In genomic region chr11:52618646-52619045, GRCm38 (mm10) we compare ENCODE assay signal across 26 mouse cellular contexts.
DNase-seq lines count a peak whose midpoint lies in the region; ATAC-seq and TF ChIP-seq lines count a peak whose summit lies in the region.
"Had no signal": no experiment of that assay in that cellular context is flagged by ENCODE, and none has a peak within 500 bp of the region (broad histone marks: within the 10 kb centered on the region; RNA-seq: fewer than 3 reads in every experiment).

No protein-coding gene starts in this region.

- no peak for DNase-seq in midbrain, embryonic 10.5 days (ENCODE audit: low spot score)
- DNase-seq in midbrain, postnatal 0 days (ENCODE audit: low spot score) = no peak
- DNase-seq in CH12.LX (ENCODE audit: extremely low read depth) = no peak
- DNase-seq in right cerebral cortex, postnatal 10 days (ENCODE audit: low spot score in 2 of 2) = no peak
- DNase-seq in cerebellum, adult 11 months = no peak
- DNase-seq: adrenal gland, postnatal 36 days; B cell, adult 2 months; cerebellum, adult 9-10 months; gastrocnemius, postnatal 10 days; heart, postnatal 14 days; kidney, adult 11 months; kidney, postnatal 14 days; liver; lung, adult 2 months; retina, postnatal 1 day; right cerebral cortex, postnatal 25 days; thymus, adult 18-20 months; thymus, postnatal 25 days had no signal

- in situ Hi-C loops in CH12.LX (cut with MboI; ENCODE audit: low pct_ligation_motif_present, low pct_unique_long_range_greater_than_20kb, low sequenced_read_pairs) = no loop called here

- no peak for TF ChIP-seq CTCF in midbrain, postnatal 0 days (IDR thresholded peaks at IDR 0.05)
- no peak for TF ChIP-seq CTCF in CH12.LX (conservative IDR thresholded peaks at IDR 0.05 in 1 of 2, IDR thresholded peaks at IDR 0.05 in 1 of 2; ENCODE audit: low read depth in 2 of 2, low read length in 2 of 2)
- no peak for TF ChIP-seq CTCF in bone marrow macrophage, adult 2 months (IDR thresholded peaks at IDR 0.05; ENCODE audit: low read depth, low read length)

- H3K4me2 ChIP-seq in midbrain, postnatal 0 days (ENCODE audit: low read depth, low read length, poor library complexity, severe bottlenecking) = no peak overlapping the region
- H3K4me2 ChIP-seq in CH12.LX (ENCODE audit: insufficient read depth, low read depth, poor library complexity, severe bottlenecking) = peak overlapping the region; percentile 97
- no peak overlapping the region for H3K4me2 ChIP-seq in midbrain, embryonic 16.5 days (ENCODE audit: low read length)
- H3K4me2 ChIP-seq: hindbrain, embryonic 14.5 days; neural tube, embryonic 15.5 days had no signal

- H3K9ac ChIP-seq in midbrain, postnatal 0 days (replicated peaks; ENCODE audit: low read length, poor library complexity, severe bottlenecking) = no peak overlapping the region
- H3K9ac ChIP-seq in CH12.LX (ENCODE audit: insufficient read depth, low read depth) = peak overlapping the region; percentile 41; the same call in 1 of the 2 replicates
- H3K9ac ChIP-seq in midbrain, embryonic 16.5 days (ENCODE audit: low read depth, low read length) = no peak overlapping the region
- H3K9ac ChIP-seq: hindbrain, embryonic 14.5 days; liver, embryonic 14.5 days; neural tube, embryonic 15.5 days had no signal

- no peaks in the 10 kb centered on the region for H3K9me3 ChIP-seq in midbrain, embryonic 10.5 days (replicated peaks)
- H3K9me3 ChIP-seq in midbrain, postnatal 0 days (ENCODE audit: low read length) = no peaks in the 10 kb centered on the region
- no peaks in the 10 kb centered on the region for H3K9me3 ChIP-seq in CH12.LX (replicated peaks; ENCODE audit: low read length)
- no peaks in the 10 kb centered on the region for H3K9me3 ChIP-seq in midbrain, embryonic 16.5 days (replicated peaks; ENCODE audit: control insufficient read depth, low read length, poor library complexity, severe bottlenecking)
- H3K9me3 ChIP-seq: neural tube, embryonic 15.5 days had no signal

- no peak for TF ChIP-seq POLR2A in CH12.LX (IDR thresholded peaks at IDR 0.05; ENCODE audit: low read depth, low read length)
- no peak for TF ChIP-seq POLR2A in bone marrow macrophage, adult 2 months (IDR thresholded peaks at IDR 0.05; ENCODE audit: borderline replicate concordance, low read depth, low read length)

- peaks cover 6% of the 10 kb centered on the region; the same call in 1 of the 2 replicates for H3K27me3 ChIP-seq in midbrain, embryonic 10.5 days (ENCODE audit: low read depth, poor library complexity, severe bottlenecking)
- H3K27me3 ChIP-seq in midbrain, postnatal 0 days (ENCODE audit: insufficient read depth, low read length) = no peaks in the 10 kb centered on the region
- H3K27me3 ChIP-seq in CH12.LX (replicated peaks) = peaks cover 85% of the 10 kb centered on the region
- no peaks in the 10 kb centered on the region for H3K27me3 ChIP-seq in midbrain, embryonic 16.5 days (ENCODE audit: control insufficient read depth, insufficient read depth, low read depth, low read length)

- 45% methylated on average over 9 of the region's 9 CpGs for WGBS in midbrain, embryonic 10.5 days
- WGBS in midbrain, postnatal 0 days = 17% methylated on average over 9 of the region's 9 CpGs
- WGBS in midbrain, embryonic 16.5 days = 9% methylated on average over 9 of the region's 9 CpGs

- no peak for TF ChIP-seq EP300 in CH12.LX (IDR thresholded peaks at IDR 0.05; ENCODE audit: low read length)

- H3K4me1 ChIP-seq in midbrain, embryonic 10.5 days = peaks cover 18% of the 10 kb centered on the region
- H3K4me1 ChIP-seq in midbrain, postnatal 0 days (ENCODE audit: insufficient read depth, low read length) = no peaks in the 10 kb centered on the region
- H3K4me1 ChIP-seq in CH12.LX (ENCODE audit: control insufficient read depth in 1 of 2, insufficient read depth in 2 of 2) = peaks cover 6 to 12% of the 10 kb centered on the region in 2 experiments
- no peaks in the 10 kb centered on the region for H3K4me1 ChIP-seq in bone marrow macrophage, adult 2 months (ENCODE audit: control insufficient read depth, insufficient read depth, low read length)
- peaks cover 12% of the 10 kb centered on the region; the same call in 1 of the 2 replicates for H3K4me1 ChIP-seq in midbrain, embryonic 16.5 days (ENCODE audit: control insufficient read depth, insufficient read depth, low read length)

- H3K27ac ChIP-seq in midbrain, embryonic 10.5 days (replicated peaks) = peak overlapping the region; percentile 50; the same call in 1 of the 2 replicates
- H3K27ac ChIP-seq in midbrain, postnatal 0 days (ENCODE audit: low read depth, low read length) = no peak overlapping the region
- no peak overlapping the region for H3K27ac ChIP-seq in CH12.LX (ENCODE audit: insufficient read depth, low read depth)
- H3K27ac ChIP-seq in bone marrow macrophage, adult 2 months (ENCODE audit: insufficient read depth, low read depth, low read length) = no peak overlapping the region
- no peak overlapping the region for H3K27ac ChIP-seq in midbrain, embryonic 16.5 days (ENCODE audit: low read length)
- H3K27ac ChIP-seq: hindbrain, embryonic 14.5 days; liver, embryonic 14.5 days; neural tube, embryonic 15.5 days; stomach, postnatal 0 days had no signal

- no peak for ATAC-seq in midbrain, postnatal 0 days (ENCODE audit: low FRiP score)
- ATAC-seq in midbrain, embryonic 16.5 days = peak; percentile 28; the same call in 1 of the 2 replicates
- ATAC-seq: inflammation-experienced regulatory T-cells, adult 6 months had no signal

- H3K36me3 ChIP-seq in midbrain, embryonic 10.5 days = no peaks in the 10 kb centered on the region
- H3K36me3 ChIP-seq in midbrain, postnatal 0 days (ENCODE audit: insufficient read depth, low read length) = no peaks in the 10 kb centered on the region
- H3K36me3 ChIP-seq in CH12.LX (replicated peaks in 1 of 2; ENCODE audit: control insufficient read depth in 1 of 2, insufficient read depth in 1 of 2, low read length in 1 of 2) = no peaks in the 10 kb centered on the region
- no peaks in the 10 kb centered on the region for H3K36me3 ChIP-seq in midbrain, embryonic 16.5 days (ENCODE audit: control insufficient read depth, insufficient read depth, low read length)
- H3K36me3 ChIP-seq: neural tube, embryonic 15.5 days had no signal

- TF ChIP-seq RAD21 in CH12.LX (IDR thresholded peaks at IDR 0.05; ENCODE audit: low read depth, low read length) = no peak

- no peak overlapping the region for H3K4me3 ChIP-seq in midbrain, embryonic 10.5 days
- no peak overlapping the region for H3K4me3 ChIP-seq in midbrain, postnatal 0 days (ENCODE audit: low read depth, low read length)
- H3K4me3 ChIP-seq in CH12.LX (replicated peaks in 1 of 3; ENCODE audit: low read depth in 2 of 3, low read length in 2 of 3, poor library complexity in 1 of 3) = peak overlapping the region in 2 of 3 experiments; percentile 20 to 37
- H3K4me3 ChIP-seq in bone marrow macrophage, adult 2 months (ENCODE audit: insufficient read depth, low read length) = peak overlapping the region; percentile 9; the same call in 1 of the 2 replicates
- H3K4me3 ChIP-seq in midbrain, embryonic 16.5 days (ENCODE audit: low read depth, low read length) = no peak overlapping the region
- H3K4me3 ChIP-seq: erythroblast, embryonic 14.5 days; neural tube, embryonic 15.5 days had no signal

- no peaks in the 10 kb centered on the region for H3K79me2 ChIP-seq in CH12.LX (replicated peaks; ENCODE audit: control insufficient read depth, extremely low read depth, insufficient read depth, poor library complexity, severe bottlenecking)

- dilution Hi-C loops in CH12.LX (cut with MboI; ENCODE audit: extremely low pct_ligation_motif_present, extremely low pct_unique_long_range_greater_than_20kb, low sequenced_read_pairs) = no loop called here

TF ChIP-seq in CH12.LX, 34 proteins besides CTCF, POLR2A, EP300 and RAD21:
- TF ChIP-seq BHLHE40 (IDR thresholded peaks at IDR 0.05; ENCODE audit: low read depth, low read length) = peak; percentile 76
- no peak for TF ChIP-seq MXI1 (IDR thresholded peaks at IDR 0.05; ENCODE audit: low read depth, low read length)
- peak; percentile 64 for TF ChIP-seq NRF1 (IDR thresholded peaks at IDR 0.05; ENCODE audit: low read depth, low read length)
- no peak for TF ChIP-seq HCFC1 (IDR thresholded peaks at IDR 0.05; ENCODE audit: low read depth, low read length)
- 0 out of 2 replicates have a peak, but pooled peaks have one; percentile 24 for TF ChIP-seq TCF12 (IDR thresholded peaks at IDR 0.05; ENCODE audit: low read depth, low read length)
TF ChIP-seq in CH12.LX: peak in this region for 3.

Comparison
In these comparisons a context has a peak if more than half of its experiments do, and no peak if none do; other contexts are left out.
1. H3K4me3 ChIP-seq: peak in CH12.LX (2 of 3) and bone marrow macrophage, adult 2 months (single experiment); none in midbrain, embryonic 10.5 days (single experiment), midbrain, postnatal 0 days (single experiment) and midbrain, embryonic 16.5 days (single experiment).